Mouse (Mus musculus) B cell, adult 2 months (primary cell): ENCODE measurements at regions not wholly inside any gene's neighbourhood (a gene's known extent, or its start where the extent isn't known, plus 50 kb on each side); places are given as distances from the start of the nearest gene placed in this dataset.
A peak's percentile ranks its signal among the peaks of the same experiment; 100 is the strongest.

Experiments
- DNase-seq, 2 experiments: peaks; one replicate each; pipeline ENCODE4 v3.0.0; 2022

DNA sequence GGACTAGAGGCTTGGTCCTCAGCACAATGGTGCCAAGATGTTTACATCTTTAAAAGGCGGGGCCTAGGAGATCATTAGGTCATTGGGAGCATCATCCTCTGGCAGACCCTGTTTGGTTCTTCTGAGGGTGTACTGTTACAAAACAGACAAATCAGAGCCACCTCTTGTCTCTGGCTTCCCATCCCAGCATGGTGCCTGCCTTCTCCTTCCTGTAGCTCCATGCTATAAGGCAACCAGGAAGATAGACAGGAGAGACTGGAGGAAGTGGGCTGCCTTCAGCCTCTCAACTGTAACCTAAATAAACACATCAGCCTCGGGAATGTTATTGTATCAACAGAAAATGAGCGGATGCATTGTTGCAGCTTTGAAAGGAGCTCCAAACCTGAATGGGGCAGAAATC lies 529.8 kb upstream of the Gm765 start:
- DNase-seq = no peak

DNA sequence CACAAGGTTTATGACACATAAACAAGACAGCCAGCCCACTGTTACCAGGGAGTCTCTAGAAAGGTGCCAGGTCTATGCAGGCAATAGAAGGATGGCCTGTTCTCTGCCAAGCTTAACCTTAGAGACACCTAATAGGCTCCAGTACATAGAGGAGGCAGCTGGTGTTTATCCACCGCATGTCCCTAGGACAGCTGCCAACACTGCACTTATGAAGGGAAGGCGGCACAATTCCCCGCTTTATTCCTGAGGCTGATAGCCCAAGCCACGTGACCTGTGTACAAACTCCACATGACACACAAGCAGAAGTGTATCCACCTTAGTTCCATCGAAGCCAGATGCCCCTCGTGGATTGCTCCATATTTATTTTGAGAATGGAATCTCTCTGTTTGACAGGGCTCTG lies 527.2 kb upstream of the Gm765 start:
- DNase-seq = no peak

DNA sequence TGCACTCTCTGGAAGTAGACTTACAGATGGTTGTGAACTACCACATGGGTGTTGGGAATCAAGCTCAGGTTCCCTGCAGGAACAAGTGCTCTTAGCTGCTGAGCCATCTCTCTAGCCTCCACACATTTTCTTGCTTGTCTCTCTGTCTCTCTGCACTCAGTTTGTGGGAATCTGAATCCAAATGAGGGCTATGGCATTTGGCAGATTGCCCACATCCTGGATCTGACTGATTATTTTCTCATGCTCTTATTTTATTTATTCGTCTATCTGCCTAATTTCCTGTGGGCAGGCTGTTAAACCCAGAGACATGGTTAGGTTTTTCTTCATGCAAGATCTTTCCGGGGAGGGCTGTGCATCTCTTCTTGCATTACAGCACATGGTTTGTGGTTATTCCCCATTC lies 521.8 kb upstream of the Gm765 start:
- no peak for DNase-seq

DNA sequence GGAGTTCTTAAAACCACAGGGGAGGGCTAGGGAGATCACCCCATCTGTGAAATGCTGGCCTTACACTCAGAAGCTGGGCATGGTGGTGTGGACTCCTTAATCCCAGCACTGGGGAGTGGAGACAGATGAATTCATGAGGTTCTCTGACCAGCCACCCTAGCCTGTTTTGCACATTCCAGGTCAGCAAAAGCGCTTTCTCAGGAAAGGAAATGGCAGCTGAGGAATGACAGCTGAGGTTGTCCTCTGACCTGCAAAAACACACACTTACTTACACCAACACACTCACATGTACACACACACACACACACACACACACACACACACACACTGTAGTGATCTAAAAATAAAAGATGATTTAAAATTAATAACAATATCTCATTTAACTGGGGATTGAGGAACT lies 513.4 kb upstream of the Gm765 start:
- no peak for DNase-seq

DNA sequence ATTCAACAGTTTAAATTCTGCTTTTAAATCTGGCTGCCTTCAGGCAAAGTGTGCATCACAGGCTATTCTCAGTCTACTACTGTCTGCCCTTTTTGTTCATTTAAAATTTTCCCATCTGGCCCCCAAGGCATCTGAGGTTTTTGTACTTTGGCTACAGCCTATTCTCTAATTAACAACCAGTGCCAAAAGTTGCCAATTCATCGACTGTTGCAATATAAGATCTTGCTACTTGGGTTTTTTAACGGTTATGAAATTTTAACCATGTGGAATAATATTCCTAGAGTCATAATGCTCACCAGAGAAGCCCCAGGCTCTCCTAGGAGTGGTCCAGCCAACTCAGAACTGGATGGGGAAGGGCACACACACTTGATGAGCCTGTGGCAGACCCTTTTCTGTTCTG lies 508.4 kb upstream of the Gm765 start:
- DNase-seq = no peak

DNA sequence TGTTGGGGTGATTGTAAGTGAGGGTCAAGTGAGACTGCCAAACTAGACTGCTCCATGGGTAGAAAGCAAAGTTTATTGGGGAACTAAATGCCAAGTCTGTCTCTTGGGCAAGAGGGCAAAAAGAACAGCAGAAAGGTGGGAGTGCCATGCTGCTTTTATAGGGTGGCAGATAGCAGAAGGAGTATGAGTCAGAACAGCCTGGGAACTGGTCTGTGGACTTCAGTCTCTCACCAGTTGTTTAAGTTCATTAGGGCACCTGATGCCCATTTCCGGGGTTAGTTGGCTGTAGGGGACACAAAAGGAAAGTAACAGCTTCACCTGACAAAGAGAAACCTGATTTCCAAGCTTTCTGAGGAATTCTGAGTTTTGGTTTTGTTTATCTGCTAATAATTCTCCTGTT lies 506.3 kb upstream of the Gm765 start:
- DNase-seq = no peak

DNA sequence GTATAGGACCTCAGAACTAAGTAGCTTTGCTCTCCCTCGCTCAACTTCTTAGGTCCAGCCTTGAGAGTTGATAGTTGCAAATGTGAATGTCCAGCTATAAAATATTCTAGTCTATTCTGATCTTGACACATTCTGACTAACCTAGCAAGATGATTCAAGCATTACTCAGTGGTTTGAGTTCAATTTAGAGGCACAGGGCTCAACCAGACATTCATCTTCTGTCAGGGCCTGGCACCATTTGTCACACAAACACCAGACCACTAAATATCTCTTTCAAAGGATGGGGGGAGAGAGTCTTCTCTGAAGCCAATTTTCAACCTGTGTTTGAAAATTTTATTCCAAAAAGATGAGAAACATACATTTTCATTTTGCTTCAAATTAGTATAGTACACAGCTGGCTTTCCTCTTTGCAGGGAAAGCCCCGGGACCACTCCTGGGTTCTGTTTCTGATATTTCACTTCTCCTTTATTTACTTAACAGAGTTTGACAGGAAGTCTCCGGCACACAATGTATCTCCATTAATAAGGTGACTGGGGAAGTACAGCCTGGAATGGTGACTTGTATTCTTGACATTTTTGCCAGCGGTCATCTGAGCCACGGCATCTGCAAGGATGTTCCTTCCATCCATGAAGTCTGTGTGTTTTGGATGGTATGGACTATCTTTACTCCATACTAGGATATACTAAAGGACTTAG lies 503.6 kb upstream of the Gm765 start:
- DNase-seq = peak; percentile 41 to 62

DNA sequence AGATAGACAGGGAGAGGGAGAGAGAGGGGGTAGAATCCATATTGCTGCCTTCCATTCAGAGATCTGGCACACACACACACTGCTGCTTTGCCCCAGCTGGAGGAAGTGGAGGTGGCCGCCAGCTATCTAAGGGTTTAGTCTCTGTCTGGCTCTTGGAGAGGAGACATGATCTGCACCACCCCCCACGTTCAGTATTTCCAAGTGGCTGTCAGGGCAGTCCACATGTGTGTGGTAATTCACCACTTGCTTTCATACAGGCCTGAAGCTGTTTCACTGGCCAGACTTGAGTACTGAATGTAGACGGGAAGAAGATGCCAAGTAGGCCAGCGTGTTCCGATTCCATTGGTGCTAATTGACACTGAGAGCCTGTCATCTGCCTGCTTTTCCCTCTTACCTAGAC lies 501.0 kb upstream of the Gm765 start:
- DNase-seq = peak in 1 of 2 experiments; percentile 3

DNA sequence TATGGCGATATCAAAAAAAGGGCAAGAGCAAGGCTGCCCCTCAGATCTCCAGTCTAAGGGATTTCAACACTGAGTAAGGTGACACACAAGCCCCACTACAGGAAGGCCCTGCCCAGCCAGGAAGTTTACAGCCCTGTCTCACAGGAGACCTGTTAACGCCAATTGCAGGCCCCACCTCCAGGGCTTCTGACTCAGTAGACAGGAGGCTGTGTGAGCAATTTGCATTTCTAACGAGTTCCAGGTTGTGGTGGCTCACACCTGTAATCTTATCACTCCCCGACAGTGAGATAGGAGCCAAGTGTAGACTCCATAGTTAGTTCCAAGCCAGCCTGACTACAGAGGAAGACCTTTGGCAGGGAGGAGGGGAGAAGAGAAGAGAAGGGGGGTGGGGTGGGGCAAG lies 500.4 kb upstream of the Gm765 start:
- DNase-seq = peak; percentile 15 to 31

DNA sequence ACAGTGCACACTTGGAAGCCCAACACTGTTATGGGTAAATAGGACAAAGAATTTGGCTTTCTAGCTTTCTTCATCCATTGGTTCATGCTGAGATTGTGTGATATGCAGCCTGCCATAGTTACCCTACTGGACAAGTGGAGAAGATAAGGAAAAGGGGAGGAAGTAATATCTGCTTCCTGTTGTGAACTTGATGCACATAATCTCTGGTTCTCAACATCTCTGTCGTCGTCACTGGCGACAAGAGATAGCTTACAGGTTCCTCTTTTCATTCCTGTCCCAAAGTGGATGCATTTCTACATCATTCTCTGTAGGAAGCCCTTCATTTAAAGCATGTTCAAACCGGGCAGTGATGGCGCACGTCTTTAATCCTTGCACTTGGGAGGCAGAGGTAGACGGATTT lies 491.4 kb upstream of the Gm765 start:
- DNase-seq = peak in 1 of 2 experiments; percentile 9

DNA sequence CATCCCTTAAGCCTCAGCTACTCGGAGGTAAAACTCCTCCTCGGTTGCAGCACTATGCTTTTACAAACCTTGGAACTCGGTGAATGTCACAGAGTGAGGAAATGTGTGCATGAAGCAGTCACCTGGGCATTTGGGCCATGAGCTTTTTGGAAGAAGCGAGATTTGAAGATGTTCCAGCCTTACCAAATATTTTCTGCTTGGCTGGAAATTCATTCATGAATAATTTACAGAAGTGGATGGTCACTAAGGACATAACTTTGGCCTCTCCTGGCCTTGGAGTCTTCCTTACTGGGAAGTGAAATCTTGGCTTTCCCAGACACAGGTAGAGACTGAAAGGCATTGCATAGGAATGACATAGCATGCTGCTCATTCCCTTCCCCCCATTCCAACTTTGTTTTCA lies 487.6 kb upstream of the Gm765 start:
- DNase-seq = no peak

DNA sequence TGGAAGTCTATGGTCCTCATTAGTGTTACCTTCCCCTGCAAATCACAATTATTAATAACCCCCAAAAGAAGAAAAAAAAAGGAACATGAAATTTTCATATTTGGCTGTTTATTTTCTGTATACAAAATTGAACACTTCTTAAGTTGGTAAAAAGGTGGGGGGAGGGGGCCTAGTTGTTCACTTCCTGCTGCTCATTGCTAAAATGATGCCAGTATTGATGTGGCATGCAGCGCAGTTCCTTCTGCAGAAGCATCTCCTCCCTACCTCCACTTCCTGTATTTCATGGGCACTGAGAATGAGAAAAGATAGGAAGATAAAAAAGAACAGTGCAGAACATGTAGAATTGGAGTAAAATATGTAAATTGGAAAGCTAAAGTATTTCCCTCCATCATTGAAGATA lies 465.5 kb upstream of the Gm765 start:
- DNase-seq = no peak

DNA sequence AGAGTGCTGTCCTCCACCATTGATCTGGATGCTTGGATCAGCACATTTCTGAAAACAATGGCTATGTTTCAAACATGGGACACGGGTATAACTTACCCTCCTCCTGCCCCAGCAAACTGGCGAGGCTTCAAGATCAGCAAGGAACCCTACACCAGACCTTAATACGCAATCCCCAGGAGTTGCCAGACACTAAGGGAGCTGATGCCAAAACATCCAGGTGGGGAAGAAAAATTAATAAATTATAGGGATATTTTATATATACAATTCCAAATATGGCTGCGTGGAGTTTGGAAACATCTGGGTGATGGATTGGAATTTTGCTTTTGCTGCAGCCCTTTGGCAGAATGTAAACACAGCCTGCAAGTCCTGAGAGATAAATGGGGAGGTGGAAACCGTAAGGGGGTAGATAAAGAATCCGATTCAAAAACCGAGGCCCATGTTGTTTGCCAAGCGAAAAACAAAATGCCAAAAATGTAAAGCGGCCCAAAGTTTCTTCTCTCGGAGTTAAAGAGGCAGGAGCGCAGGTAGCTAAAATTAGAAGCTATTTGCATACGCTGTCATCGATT lies 460.9 kb upstream of the Gm765 start:
- no peak for DNase-seq

DNA sequence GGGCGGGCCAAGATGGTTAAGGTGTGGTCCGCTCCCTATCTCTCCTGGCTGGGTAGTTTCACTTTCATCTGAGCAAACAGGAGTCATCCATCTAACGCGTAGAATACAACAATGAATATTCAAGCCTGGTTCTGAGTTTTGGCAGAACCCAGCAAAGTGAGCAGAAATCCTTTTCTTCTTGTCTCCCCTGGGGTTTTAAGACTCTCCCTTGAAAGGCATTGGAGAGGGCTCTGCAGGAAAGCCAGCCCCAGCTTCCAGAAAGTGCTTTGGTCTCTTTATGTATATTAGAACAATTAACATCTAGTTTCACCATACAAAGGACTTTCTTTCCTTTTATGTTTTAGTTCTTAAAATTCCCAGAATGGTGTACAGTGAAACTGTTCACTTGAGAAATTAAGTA lies 458.5 kb upstream of the Gm765 start:
- no peak for DNase-seq

DNA sequence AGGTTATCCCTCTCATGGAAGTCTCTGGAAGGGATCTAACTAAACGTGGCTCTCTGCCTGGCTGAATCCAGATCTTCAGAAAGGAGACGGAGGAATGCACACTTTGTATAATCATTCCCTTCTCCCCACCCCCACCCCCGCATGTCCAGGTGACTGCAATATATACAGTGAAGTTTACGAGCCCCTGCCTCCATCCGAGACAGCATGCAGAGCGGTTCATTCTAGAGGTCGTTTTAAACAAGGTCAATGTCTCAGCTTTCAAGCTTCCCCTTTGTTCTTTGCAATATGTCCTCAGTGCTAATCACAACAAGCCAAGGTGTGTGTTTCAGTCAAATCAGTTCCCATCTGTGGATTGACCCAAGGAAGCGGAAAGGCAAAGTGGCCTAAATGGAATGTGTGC lies 457.5 kb upstream of the Gm765 start:
- no peak for DNase-seq

DNA sequence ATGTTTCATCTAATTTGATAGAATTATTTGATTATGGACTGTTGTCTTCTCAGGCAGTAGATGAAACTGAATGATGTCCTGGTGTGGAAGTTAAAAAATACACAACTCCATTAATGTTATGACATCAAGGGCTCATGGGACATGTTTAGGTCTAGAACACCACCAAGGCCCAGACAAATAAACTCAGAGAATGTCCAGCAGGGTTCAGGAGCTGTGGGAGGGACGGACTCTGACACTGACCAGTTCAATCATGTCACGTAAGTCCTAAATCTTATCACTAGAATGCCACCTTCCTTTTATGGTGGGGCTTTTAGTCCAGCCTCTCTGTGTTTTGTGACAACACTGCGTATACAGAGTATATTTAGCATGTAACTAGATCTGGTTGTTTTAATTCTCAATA lies 455.2 kb upstream of the Gm765 start:
- no peak for DNase-seq

DNA sequence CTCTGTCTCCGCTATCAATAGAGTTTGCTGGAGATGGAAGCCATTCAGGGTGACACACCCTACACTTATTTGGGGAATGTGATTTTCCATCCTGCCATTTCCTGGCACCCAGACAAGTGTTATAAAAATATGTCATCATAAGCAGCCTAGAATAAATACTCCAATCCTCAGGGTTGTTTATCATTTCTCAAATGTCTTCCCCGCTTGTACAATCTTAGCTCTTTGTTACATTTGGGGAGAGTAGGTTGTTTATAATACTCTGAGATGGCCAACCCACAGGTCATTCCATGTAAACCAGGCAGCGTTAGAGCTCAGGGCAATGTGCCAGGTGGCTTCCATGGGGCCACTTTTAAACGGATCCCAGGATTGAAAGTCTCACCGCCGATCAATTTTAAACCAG lies 454.8 kb upstream of the Gm765 start:
- no peak for DNase-seq

DNA sequence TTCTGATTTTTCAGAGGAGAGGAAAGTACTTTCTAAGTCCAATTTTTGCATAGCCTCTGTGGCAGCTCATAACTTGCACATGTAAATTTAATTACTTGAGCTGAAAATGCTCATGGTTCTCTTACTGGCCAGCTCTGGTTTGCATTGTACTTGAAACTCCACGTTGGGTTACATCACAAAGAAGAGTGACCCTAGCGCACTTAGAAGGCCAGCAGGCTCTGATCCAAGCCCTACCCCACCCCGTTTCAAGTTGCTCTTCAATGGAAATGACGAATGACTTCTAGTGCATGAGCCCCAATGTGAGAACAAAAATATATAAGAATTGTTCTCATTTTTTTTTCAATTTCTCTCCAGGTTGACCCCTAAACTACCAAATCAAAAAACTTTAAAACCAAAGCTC lies 454.1 kb upstream of the Gm765 start:
- no peak for DNase-seq

DNA sequence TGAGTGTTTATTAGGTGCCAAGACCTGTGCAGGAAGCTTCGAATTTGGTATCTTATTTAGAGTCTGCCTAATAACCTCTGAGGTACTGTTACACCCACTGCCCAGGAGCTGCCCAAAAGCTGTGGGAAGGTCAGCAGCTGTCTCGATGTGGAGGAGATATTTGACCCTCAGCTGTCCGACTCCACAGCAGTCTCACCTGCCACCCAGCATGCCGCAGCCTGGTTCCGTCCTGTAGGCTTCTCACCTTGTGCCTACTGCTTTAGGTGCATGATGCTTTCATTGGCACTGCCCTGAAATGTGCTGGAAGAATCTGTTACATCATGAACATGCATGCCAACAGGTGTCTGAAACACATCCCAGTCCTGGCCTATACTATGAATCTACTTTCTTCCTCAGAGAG lies 444.9 kb upstream of the Gm765 start:
- DNase-seq = no peak

DNA sequence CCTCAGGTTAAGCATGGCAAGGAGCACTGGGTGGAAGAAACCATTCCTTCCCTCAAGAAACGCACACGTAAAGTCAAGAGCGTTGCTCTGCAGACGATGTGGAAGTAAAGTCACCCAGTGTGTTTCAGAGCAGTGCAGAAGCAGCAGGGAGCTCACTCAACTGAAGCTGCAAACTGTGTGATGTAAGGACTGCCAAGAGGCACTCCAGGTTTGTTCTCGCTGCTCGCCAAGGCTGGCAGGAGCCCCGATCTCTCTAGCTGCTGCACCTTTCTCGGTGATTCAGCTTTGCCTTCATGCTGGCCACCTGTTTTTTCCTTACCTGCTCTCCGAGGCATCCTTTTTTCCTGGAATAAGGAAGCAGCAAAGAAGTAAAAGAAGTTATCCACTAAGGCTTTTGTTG lies 439.5 kb upstream of the Gm765 start:
- no peak for DNase-seq

DNA sequence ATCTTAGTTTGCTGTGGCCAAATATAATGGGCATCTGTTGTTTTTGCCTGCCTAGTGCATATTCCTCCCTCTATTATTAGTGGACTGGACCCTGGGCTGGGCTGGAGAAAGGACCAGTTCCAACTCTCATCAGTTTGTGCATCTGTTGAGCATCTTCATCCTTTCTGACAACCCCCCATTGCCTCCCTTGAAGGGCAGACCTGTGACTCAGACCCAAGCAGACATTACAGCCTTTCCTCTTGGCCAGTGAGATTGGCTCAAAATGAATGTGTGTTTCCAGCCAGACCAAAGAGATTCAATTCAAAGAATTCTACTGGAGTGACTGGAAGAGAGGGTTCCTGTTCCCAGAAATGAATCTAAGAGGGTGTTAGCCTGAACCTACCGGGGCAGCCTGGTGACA lies 433.2 kb upstream of the Gm765 start:
- DNase-seq = no peak

DNA sequence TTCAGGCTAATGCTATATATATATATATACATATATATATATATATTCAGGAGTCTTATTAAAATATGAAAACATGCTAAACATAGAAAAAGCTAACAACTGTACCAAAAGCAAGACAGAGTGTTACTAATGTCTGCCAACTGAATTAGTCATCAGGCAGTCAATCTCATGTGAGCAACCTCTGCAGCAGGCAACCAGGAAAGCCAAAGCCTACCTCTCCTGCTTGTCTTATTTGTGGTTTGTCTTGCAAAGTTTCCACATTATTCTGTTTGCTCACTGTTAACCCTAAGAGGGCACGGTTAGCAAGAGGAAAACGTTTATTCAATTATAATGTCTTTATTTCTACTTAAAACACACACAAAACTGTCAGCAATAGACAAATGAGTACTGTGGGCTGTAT lies 427.4 kb upstream of the Gm765 start:
- DNase-seq = no peak

DNA sequence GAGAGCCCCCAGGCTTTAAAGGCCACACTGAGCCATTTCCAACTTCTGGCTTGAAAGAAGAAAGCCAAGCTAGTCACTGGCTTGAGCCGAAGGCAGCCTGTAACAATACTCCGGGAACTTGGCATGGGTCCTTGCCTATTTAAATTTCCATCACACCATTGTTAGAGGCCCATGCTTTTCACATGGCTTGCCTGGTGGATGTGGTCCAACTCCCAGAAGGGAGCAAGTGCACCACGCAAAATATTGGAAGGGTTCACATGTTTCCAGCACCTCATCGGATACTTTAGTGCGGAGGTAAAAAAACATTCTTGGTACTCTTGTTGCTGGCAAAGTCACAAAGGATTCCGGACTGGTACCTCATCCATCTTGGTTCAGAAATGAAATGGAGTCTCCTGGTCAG lies 426.8 kb upstream of the Gm765 start:
- no peak for DNase-seq

DNA sequence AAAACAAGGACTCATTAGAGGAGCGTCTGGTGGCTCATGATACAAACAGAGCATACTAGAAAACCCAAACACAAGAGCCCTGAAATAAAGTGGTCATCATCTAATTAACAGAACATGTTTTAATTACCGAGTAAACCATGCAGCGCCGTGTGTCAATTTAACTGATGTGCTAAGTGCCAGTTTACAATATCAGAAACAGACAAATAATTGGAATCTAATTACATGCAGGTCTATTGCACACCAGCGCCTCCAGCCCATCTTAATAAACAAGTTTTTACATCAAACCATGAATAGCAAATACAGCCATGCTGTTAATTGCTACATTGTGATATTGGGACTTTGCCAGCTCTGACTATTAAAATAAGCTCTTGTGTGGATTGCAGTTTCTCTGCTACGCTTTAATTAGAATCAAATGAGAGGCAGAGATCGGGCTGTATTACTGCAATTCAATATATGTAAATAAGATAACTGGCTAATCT lies 425.3 kb upstream of the Gm765 start:
- DNase-seq = no peak

DNA sequence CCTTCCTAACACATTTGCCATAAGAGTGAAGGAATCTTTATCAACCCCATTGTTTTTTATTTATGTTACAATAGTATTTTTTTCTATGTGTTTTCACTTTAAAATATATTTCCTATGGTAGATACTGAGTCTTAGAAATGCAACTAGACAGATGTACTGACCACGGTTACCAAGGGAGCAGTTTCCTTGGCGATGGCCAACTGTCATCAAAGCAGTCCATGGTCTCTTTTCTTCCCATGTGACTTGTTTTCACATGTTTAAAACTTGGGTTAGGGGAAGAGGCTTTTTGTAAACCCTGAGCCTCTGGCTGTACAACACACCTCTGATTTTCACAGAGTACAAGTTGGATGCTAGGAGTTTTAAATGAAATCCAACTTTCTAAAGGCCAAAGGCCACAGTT lies 411.9 kb upstream of the Gm765 start:
- no peak for DNase-seq
